Mouse (Mus musculus): ENCODE data around the gene Aox4. TPM values are rescaled to one million over a fixed set of nuclear protein-coding genes. Genes with fewer than 3 reads are reported as not detected.

The Aox4 gene
- polyA plus RNA-seq, 1 experiment: 0.22 TPM

DNA sequence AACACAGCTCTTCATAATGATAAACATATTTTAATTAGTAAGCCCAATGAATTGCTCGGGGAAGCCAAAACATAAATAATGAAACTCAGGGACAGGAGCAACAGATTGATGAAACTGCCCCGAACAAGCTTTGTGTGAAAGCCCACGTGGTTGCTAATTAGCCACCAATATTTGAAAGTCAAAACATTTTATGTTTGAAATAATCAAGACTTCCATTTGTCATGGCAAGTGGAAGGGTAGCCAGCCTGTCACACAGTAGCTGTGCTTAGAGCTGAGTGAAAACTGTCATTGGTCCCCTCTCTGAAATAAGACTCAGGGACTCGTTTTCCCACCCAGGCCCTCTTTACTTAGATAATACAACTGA is 71.4 kb downstream of the Aox4 start:
- DNase-seq (ENCODE audit: low read depth): peak; percentile 41
- no peak for TF ChIP-seq CTCF (IDR thresholded peaks at IDR 0.05; ENCODE audit: borderline replicate concordance, extremely low read depth, insufficient read depth, insufficient read length)
- no peak for TF ChIP-seq POLR2A (IDR thresholded peaks at IDR 0.05; ENCODE audit: borderline replicate concordance, extremely low read depth, insufficient read depth, insufficient read length, poor library complexity, severe bottlenecking)

DNA sequence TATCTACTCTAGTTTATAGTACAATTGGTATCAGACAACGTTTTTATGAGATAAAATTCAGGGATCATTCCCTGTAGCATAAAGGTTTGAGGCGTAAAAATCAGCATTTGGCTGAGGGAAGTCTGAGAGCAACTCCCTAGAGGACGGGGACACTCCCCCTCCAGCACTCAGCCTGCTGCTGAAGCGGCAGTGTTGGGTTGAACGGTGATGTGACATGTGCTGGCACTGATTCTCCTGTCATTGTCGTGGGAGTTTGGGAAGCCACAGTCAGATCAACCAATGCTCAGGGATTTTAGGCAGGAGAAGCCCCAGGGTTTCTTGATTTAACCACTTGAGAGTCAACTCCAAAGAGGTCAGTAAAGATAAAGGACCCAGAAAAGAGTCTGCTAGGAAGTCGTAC is 74.3 kb downstream of the Aox4 start:
- TF ChIP-seq CTCF (IDR thresholded peaks at IDR 0.05; ENCODE audit: borderline replicate concordance, extremely low read depth, insufficient read depth, insufficient read length) (no peak), POLR2A (IDR thresholded peaks at IDR 0.05; ENCODE audit: borderline replicate concordance, extremely low read depth, insufficient read depth, insufficient read length, poor library complexity, severe bottlenecking) (no peak)
- peak; percentile 37 for DNase-seq (ENCODE audit: low read depth)

- no peak for TF ChIP-seq CTCF (IDR thresholded peaks at IDR 0.05; ENCODE audit: borderline replicate concordance, extremely low read depth, insufficient read depth, insufficient read length)
- no peak for TF ChIP-seq POLR2A (IDR thresholded peaks at IDR 0.05; ENCODE audit: borderline replicate concordance, extremely low read depth, insufficient read depth, insufficient read length, poor library complexity, severe bottlenecking)
Observed at GRCm38 (mm10) chr1:58288091-58288490, 77.9 kb downstream of the Aox4 start.

DNA sequence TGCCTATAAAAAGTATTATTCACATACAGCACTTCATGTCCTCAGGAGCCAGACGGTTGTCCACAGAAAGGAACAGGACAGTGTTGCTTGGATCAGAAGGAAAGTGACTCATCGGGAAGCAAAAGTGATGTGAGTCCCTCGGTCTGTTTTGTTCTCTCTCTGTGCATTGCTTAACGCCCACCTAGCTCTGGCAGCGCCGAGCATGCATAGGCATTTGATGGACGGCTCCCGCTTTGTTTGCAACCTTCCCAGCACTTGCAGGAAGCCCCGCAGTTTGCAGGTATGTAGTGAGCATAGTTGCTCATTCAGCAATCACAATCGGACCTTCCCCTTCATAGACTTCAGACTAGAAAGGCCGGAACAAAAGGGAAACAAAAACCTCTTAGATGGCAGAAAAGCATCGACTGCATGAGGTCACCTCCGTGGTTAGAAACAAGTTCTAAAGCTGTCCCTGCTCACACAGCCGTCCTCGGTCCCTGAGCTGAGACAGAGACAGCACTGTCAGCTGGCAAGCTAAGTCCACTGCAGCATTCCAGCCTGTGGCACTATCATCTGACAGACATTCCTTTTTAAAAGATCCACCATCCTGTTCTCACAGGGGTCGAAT is 79.8 kb downstream of the Aox4 start:
- no peak for TF ChIP-seq CTCF (IDR thresholded peaks at IDR 0.05; ENCODE audit: borderline replicate concordance, extremely low read depth, insufficient read depth, insufficient read length)
- peak; percentile 17 for DNase-seq (ENCODE audit: low read depth)

More at GRCm38 (mm10) chr1:58288091-58288490, 77.9 kb downstream of the Aox4 start:
- peak; percentile 8 for DNase-seq (ENCODE audit: low read depth)

- peak; percentile 64 for DNase-seq (ENCODE audit: low read depth)
- TF ChIP-seq POLR2A (IDR thresholded peaks at IDR 0.05; ENCODE audit: borderline replicate concordance, extremely low read depth, insufficient read depth, insufficient read length, poor library complexity, severe bottlenecking) (no peak), CTCF (IDR thresholded peaks at IDR 0.05; ENCODE audit: borderline replicate concordance, extremely low read depth, insufficient read depth, insufficient read length) (no peak)
Observed at GRCm38 (mm10) chr1:58291394-58292300, 81.5 kb downstream of the Aox4 start.

DNA sequence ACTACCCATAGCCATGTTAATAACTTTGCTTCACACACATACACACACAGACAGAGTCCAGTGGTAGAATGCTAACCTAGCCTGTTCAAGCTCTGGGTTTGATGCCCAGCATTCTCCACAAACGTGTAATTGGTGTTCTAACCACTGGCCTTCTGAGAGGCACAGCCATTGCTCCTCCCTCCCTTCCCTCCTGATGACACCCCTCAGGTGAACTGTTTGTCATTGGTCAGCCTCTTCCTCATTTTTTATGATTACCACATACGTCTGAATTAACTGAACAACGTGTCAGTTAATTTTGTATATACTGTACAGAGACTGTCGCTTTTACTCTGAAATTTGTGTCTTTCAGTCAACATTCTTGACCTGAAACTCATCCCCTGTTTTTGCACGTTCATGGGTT is 84.5 kb downstream of the Aox4 start:
- DNase-seq (ENCODE audit: low read depth): no peak
- no peak for TF ChIP-seq POLR2A (IDR thresholded peaks at IDR 0.05; ENCODE audit: borderline replicate concordance, extremely low read depth, insufficient read depth, insufficient read length, poor library complexity, severe bottlenecking)
- TF ChIP-seq CTCF (IDR thresholded peaks at IDR 0.05; ENCODE audit: borderline replicate concordance, extremely low read depth, insufficient read depth, insufficient read length): no peak

DNA sequence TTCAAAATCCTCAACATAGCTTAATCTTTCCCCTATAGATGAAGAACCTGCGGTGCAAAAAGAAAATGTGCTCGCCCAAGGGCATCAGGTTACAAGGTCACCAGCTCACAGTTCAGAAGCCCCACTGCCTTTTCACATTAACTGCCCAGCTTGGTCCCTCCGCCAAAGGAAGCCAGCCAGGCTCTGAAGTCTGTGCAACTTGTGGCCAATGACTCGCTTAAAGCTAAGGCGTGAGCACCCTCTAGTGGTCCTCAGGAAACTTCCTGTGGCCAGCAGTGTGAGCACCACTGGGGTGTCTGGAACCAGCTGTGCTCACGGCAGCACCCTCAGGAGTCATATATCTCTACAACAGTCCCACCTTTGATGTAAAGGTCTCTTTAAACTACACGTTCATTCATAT is 86.1 kb downstream of the Aox4 start:
- TF ChIP-seq CTCF (IDR thresholded peaks at IDR 0.05; ENCODE audit: borderline replicate concordance, extremely low read depth, insufficient read depth, insufficient read length) (peak; percentile 86), POLR2A (IDR thresholded peaks at IDR 0.05; ENCODE audit: borderline replicate concordance, extremely low read depth, insufficient read depth, insufficient read length, poor library complexity, severe bottlenecking) (no peak)
- DNase-seq (ENCODE audit: low read depth): peak; percentile 90

GRCm38 (mm10) chr1:58296821-58297220 is 86.6 kb downstream of the Aox4 start:
- DNase-seq (ENCODE audit: low read depth): no peak
- no peak for TF ChIP-seq POLR2A (IDR thresholded peaks at IDR 0.05; ENCODE audit: borderline replicate concordance, extremely low read depth, insufficient read depth, insufficient read length, poor library complexity, severe bottlenecking)
- TF ChIP-seq CTCF (IDR thresholded peaks at IDR 0.05; ENCODE audit: borderline replicate concordance, extremely low read depth, insufficient read depth, insufficient read length): no peak

DNA sequence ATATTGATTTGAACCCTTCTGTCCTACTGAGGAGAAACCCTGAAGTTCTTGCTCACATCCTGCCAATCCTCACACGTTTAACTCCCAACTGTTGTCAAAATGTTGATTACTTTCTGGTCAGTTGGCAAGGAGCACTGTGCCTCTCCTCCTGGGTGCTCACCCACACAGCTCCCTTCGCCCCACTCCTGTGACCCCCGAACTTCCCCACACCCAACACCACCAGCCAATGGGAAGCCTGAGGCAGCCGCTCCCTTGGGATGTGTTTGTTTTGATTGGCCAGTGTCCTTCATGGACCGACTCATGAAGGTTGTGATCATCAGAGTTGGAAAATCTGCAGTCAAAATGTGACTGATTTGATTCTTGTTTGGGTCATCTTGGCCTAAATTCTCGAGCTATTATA is 88.2 kb downstream of the Aox4 start:
- TF ChIP-seq POLR2A (IDR thresholded peaks at IDR 0.05; ENCODE audit: borderline replicate concordance, extremely low read depth, insufficient read depth, insufficient read length, poor library complexity, severe bottlenecking) (no peak), CTCF (IDR thresholded peaks at IDR 0.05; ENCODE audit: borderline replicate concordance, extremely low read depth, insufficient read depth, insufficient read length) (no peak)
- DNase-seq (ENCODE audit: low read depth): no peak

- DNase-seq (ENCODE audit: low read depth): no peak
- no peak for TF ChIP-seq POLR2A (IDR thresholded peaks at IDR 0.05; ENCODE audit: borderline replicate concordance, extremely low read depth, insufficient read depth, insufficient read length, poor library complexity, severe bottlenecking)
- no peak for TF ChIP-seq CTCF (IDR thresholded peaks at IDR 0.05; ENCODE audit: borderline replicate concordance, extremely low read depth, insufficient read depth, insufficient read length)
Observed at GRCm38 (mm10) chr1:58301073-58301472, 90.9 kb downstream of the Aox4 start.

- DNase-seq (ENCODE audit: low read depth): no peak
- TF ChIP-seq POLR2A (IDR thresholded peaks at IDR 0.05; ENCODE audit: borderline replicate concordance, extremely low read depth, insufficient read depth, insufficient read length, poor library complexity, severe bottlenecking) (no peak), CTCF (IDR thresholded peaks at IDR 0.05; ENCODE audit: borderline replicate concordance, extremely low read depth, insufficient read depth, insufficient read length) (no peak)
Observed at GRCm38 (mm10) chr1:58302015-58302414, 91.8 kb downstream of the Aox4 start.

DNA sequence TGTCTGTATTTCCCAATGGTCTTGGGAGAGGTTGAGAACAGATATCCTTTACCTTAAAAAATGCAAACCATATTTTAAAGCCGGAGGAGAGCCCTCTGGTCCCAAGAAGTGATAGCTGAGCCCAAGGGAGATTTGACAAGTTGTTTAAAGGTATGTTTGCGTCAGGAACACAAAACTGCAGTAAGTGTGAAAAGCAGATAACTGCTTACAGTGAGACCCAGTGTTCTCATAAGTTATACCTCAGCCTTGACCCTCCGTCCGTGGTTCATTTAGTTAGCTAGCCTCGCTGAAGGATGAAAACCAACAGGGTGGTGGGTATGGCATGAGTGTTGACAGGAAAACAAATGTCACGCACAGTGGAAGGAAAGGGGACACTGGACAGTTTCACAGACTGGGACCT is 92.8 kb downstream of the Aox4 start:
- TF ChIP-seq POLR2A (IDR thresholded peaks at IDR 0.05; ENCODE audit: borderline replicate concordance, extremely low read depth, insufficient read depth, insufficient read length, poor library complexity, severe bottlenecking): no peak
- no peak for TF ChIP-seq CTCF (IDR thresholded peaks at IDR 0.05; ENCODE audit: borderline replicate concordance, extremely low read depth, insufficient read depth, insufficient read length)
- DNase-seq (ENCODE audit: low read depth): no peak
